Mouse (Mus musculus): ENCODE measurements around the gene Anp32e. TPM values are rescaled to one million over a fixed set of nuclear protein-coding genes. Genes with fewer than 3 reads are reported as not detected.
"Not testable (repeated sequence)": the region's sequence is repeated elsewhere in the genome, so short reads cannot be mapped to it uniquely, and the experiment has no call there.

Anp32e gene
- polyA plus RNA-seq, 2 experiments from 2014 or later, result 162 to 218 TPM

GRCm38 (mm10) chr3:95904568-95904967, 24.5 kb upstream of the Anp32e start, which contains the start of gene Car14:
TSS of gene Car14 (minus strand) at chr3:95904691.
- ATAC-seq, result no peak

- peak; percentile 41 for ATAC-seq
Observed at GRCm38 (mm10) chr3:95905146-95905939, 23.7 kb upstream of the Anp32e start.

GRCm38 (mm10) chr3:95905940-95906492, 23.0 kb upstream of the Anp32e start:
- no peak for ATAC-seq

- ATAC-seq, result no peak
Observed at GRCm38 (mm10) chr3:95906860-95907259, 22.2 kb upstream of the Anp32e start.

- ATAC-seq, result no peak
Observed at GRCm38 (mm10) chr3:95907613-95908012, 21.4 kb upstream of the Anp32e start.

GRCm38 (mm10) chr3:95914706-95915105, 14.3 kb upstream of the Anp32e start:
- ATAC-seq, result no peak

- no peak for ATAC-seq
Observed at GRCm38 (mm10) chr3:95916760-95917159, 12.3 kb upstream of the Anp32e start.

DNA sequence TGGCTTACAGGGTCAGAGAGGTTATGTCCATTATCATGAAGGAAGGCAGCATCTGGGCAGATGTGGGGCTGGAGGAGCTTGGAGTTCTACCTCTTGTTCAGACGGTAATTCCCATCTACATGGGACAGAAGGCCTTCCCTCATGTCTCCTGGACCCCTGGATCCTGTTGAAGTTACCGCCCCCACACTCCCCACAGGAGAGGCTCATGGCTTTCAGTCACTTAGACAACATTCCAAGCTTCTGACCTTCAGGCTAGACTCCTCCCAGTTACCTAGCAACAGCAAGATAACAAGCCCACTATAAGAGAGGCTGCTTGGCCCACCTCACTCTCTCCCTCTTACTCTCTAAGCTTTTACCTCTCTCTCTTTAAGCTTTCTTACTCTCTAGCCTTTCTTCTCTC, 8.5 kb upstream of the Anp32e start:
- not testable (repeated sequence) for ATAC-seq

- ATAC-seq, result not testable (repeated sequence)
Observed at GRCm38 (mm10) chr3:95923429-95923828, 5.6 kb upstream of the Anp32e start.

DNA sequence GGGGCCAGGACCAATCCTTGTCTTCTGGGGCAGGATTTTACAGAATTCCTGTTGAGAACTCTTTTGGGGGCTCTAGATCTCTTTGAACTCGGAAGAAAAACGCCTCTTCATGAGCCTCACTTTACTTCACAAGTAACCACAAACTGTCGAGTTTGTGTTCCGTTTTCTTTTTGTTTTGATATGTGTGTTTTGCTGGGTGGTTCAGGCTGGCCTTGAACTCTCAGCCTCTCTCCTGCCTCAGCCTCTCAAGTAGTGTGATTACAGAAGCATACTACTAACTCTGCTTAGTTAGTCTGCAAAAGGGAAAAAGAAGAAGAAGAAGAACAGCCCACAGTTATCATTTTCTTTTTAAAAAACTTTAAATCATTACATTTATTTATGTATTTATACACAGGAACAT, 4.9 kb upstream of the Anp32e start:
- no peak for ATAC-seq

DNA sequence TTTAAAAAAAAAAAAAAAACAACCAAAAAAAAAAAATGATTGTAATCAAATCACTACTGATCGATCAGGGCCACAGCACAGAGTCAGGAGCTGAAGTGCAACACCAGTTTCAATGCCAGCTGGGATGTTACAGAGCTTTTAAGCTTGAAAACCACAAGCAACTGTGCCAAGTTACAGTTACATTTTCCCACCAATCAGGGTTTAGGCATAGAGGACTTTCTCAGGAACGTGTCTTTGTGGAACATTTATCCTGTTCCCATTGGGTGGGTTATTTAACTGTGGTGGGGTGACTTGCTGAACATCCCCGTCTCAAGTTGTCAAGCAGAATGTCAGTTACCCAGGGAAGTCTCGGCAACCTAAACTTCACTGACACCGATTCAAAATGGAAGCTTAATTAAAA, 4.0 kb upstream of the Anp32e start:
- no peak for ATAC-seq

GRCm38 (mm10) chr3:95928261-95928657, 787 bp upstream of the Anp32e start:
- ATAC-seq, result no peak

DNA sequence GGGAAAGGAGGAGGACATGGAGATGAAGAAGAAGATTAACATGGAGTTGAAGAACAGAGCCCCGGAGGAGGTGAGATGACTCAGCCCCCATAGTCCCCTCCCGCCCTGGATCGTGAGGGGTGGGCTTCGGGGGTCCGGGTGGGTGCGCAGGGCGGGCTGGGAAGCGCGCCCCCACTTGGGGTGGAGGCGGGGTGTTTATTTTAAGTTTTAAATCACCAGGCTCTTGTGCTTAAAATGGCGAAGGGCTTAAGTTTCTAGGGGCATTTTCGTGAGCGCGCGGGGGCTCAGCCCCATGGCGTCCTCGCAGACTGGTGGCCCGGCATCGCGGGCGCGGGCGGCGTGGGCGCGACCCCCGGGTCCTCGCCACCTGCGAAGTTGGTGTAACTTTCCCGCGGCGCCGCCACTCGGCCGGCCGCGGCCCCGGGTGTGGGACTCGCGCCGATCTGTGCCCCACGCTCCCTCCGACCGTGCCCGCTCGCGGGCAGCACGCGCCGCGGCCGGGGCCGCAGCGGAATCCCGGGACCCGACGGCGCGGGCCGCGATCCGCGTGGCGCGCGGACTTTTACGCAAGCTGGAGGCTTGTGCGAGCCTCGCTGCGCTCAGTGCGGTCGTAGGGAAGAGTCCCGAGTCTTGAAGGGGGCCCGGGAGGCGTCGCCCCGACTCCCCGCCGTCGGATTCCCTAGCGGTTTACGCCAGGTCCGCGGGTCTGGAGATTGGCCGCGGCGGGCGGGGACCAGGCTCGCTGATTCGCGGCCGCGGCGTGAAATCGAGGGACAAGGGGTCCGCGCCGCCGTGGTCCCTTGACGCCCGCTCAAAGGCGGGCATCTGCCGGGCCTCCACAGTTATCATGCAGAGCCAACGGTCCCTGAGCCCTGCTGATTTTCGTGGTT, 780 bp downstream of the Anp32e start:
- ATAC-seq, result no peak

GRCm38 (mm10) chr3:95930471-95930789, 1.4 kb downstream of the Anp32e start:
- ATAC-seq, result no peak

DNA sequence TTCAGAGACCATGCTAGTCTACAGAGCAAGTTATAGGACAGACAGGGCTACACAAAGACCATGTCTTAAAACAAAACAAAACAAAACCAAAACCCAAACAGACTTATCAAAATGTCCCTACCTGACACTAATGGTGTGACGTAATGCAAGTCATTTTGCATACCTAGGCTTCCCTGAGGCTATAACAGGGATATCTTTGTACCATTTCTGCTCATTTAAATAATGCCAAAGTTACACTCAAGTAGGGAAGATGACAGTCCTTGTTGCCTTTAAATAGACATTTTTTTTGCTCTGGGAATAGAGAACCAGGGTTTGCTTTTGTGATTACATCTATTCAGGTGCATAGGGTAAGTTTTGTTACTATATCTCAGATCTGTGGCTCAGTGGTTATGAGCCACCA, 2.4 kb downstream of the Anp32e start:
- no peak for ATAC-seq

DNA sequence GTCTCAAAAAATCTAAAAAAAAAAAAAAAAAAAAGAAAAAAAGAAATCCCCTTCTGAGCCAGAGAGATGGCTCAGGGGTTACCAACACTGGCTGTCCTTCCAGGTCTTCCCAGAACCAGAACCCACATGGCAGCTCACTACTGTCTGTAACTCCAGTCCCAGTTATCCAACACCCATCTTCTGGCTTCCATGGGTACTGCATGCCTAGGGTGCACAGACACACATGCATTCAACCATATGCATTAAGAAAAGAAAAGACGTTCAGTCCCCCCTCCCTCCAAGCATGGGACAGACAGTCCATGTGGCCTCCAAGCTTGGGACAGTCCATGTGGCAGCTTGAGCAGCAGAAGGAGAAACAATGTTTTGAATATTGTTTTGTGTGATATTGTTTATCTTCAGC, 3.1 kb downstream of the Anp32e start:
- no peak for ATAC-seq

GRCm38 (mm10) chr3:95932566-95932965, 3.5 kb downstream of the Anp32e start:
- ATAC-seq, result no peak

GRCm38 (mm10) chr3:95933111-95933750, 4.2 kb downstream of the Anp32e start:
- ATAC-seq, result no peak

GRCm38 (mm10) chr3:95934448-95934847, 5.4 kb downstream of the Anp32e start:
- no peak for ATAC-seq

GRCm38 (mm10) chr3:95938217-95938616, 9.2 kb downstream of the Anp32e start:
- ATAC-seq, result no peak

DNA sequence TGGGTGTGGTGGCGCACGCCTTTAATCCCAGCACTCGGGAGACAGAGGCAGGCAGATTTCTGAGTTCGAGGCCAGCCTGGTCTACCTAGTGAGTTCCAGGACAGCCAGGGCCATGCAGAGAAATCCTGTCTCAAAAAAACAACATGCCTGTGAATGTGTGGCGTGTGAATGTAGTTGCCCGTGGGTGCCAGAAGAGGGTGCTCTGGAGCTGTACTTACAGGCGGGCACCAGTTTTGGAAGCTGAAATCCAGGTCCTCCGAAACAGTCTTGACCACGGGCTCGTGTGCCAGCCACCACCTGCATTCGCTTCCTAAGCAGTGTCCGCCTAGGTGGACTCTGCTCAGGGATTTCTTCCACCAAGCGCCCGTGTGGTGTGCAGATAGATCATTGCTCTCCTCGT, 9.8 kb downstream of the Anp32e start:
- no peak for ATAC-seq

GRCm38 (mm10) chr3:95942749-95943148, 13.7 kb downstream of the Anp32e start:
- ATAC-seq, result no peak

DNA sequence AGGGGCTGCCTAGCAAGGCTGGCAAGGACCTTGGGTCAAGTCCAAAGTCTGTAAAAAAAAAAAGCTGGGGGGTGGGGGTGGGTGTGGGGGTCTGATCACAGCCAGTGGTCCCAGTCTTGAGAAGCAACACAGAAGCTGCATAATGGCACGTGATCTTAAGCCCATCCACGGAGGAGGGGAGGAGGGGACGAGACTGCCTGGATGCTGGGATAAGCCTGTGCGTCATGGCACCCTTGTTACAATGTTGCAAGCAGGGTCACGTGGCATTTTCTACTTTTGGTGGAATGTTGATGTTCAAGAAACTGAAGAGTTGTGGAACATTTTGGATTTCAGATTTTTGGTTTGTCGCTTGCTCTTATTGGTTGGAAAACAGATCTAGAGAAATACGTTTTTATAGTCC, 14.2 kb downstream of the Anp32e start:
- ATAC-seq, result no peak
